Mouse (Mus musculus) lung, adult 2 months (tissue): ENCODE results near the gene Arhgap23.

Source experiments
- CTCF ChIP-seq: fragments of 200-500 bp; IDR thresholded peaks from 2 replicates; pipeline ENCODE4 v1.5.1; 2011; ENCODE audit warnings: mild to moderate bottlenecking, low read length, control low read depth; ENCODE audit not compliant: insufficient read depth
- POLR2A ChIP-seq: fragments of 200-500 bp; IDR thresholded peaks from 2 replicates; pipeline ENCODE4 v1.6.1; 2011; ENCODE audit warnings: low read depth, mild to moderate bottlenecking, control low read depth, low read length, borderline replicate concordance; ENCODE audit errors: extremely low read depth

- peak; percentile 86 for TF ChIP-seq CTCF
- no peak for TF ChIP-seq POLR2A
These were observed 74.4 kb downstream of the Arhgap23 start for GRCm38 (mm10) chr11:97489589-97490324.
